Mouse (Mus musculus) monocyte, adult 5-6 weeks (primary cell): ENCODE measurements around the gene Dnajb11. TPM values are rescaled to one million over a fixed set of nuclear protein-coding genes. Genes with fewer than 3 reads are reported as not detected.
A peak's percentile ranks its signal among the peaks of the same experiment; 100 is the strongest.

ENCODE experiments used
- ATAC-seq: fragments of 153-309, 156-312 bp; replicated peaks from 2 replicates; pipeline ENCODE4 v1.8.0; 2017; ENCODE audit warnings: mild to moderate bottlenecking; ENCODE audit not compliant: low TSS enrichment, insufficient number of reproducible peaks, severe bottlenecking, poor library complexity, low FRiP score
- total RNA-seq: library from RNA; stranded (forward); fragments of 200-1000, 200-491, 200-594 nt; gene quantifications from 3 replicates; pipeline ENCODE4 v1.2.3, GENCODE M21; 2017

The Dnajb11 gene
- total RNA-seq: 181 to 198 TPM (median 183 TPM) in 3 replicates

DNA sequence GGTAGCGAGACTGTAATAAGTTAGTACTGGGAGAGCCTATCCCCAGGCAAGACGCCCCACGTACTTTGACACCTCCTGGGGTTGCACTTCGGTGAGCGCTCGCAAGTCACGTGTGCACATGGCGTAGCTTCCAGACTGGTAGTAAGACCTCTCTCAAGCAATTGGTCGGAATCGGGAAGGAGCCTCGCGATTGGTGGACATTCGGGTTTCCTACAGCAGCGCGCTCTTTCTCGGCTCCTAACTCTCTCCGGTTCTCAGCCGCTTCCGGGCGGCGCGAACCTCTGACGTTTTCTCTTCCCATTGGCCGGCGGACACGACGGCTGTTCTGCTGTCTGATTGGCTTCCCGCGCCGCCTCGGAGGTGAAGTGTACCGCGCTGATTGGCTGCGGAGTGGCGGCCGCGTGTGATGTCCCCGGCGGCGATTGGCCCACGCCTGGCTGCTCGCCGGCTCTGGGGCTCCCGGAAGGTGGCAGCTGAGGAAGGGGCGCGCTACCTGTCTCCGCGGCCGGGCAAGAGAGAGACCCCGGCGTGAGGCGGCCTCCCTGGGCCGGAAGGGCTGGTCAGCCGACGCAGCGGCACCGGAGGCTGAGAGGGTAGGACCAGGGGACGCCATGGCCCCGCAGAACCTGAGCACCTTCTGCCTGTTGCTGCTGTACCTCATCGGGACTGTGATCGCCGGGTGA lies at the start of gene Dnajb11, which contains the start of gene Tbccd1:
Gene Dnajb11 (plus strand): TSS at position 415 of the 683 bp plus-strand sequence.
Gene Tbccd1 (minus strand): TSS at position 239 of the 683 bp plus-strand sequence.
- peak; percentile 99 for ATAC-seq

DNA sequence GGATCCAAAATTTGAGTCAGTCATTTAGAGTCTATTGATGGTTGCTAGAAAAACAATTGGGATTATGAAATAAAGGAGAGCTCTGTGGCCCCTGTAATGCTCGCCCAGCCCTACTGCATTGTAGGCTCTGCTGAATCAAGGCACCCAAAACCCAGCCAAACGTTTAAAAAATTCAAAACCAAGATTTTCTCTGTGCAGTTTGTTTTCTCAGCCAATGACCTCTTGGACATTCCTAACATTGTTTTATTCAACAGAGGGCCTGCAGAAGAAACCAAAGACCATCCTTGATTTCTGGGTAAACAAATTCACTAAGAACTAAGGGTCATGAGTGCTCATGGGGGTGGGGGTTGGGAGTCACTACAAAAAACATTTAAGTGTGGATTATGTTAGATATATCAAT lies 46.2 kb upstream of the Dnajb11 start, which contains the start of gene Crygs:
Gene Crygs (minus strand): TSS at position 101 of the 400 bp plus-strand sequence.
- no peak for ATAC-seq

DNA sequence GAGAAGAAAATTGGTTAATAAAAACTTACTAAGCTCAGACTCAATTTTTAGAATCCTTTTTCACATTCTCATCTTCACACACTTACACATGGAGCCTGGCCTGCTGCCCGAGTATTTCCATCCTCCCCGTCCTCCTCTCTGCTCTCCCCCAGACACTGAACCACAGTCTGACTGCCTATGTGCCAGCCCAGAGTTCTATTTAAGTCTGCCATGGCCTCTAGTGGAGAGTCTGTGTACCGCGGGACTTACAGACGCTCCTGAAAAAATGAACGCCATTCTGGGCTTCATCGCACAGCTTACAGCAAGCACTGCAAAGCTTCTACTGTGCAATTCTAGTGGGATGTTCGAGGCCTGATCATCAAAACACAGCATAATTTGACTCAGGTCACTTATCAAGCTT lies 36.9 kb upstream of the Dnajb11 start:
- ATAC-seq: no peak

DNA sequence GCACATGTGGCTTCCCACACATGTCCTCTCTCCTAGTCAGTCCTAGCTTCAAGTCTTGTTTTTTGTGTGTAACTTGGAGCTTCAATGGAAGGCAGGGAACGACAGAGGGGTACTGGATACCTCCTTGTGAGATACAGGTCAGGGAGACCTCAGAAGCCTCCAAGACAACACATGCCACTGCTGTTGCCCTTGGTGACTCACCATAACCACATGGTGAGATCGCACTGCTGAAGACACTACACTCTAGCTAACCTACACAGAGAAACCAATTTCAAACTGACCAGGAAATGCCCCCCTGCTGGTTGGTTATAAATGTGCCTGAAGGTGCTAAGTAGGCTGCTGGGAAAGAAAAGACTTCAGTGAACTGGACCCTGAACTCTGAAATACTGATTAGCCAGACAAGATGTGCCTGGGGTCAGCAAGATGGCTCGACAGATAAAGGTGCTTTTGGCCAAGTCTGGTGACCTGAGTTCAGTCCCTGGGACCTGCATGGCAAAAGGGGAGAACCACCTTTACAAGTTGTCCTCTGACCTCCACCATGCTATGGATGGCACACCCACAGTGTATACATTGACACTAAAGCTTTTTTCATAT lies 24.6 kb upstream of the Dnajb11 start:
- ATAC-seq: no peak

DNA sequence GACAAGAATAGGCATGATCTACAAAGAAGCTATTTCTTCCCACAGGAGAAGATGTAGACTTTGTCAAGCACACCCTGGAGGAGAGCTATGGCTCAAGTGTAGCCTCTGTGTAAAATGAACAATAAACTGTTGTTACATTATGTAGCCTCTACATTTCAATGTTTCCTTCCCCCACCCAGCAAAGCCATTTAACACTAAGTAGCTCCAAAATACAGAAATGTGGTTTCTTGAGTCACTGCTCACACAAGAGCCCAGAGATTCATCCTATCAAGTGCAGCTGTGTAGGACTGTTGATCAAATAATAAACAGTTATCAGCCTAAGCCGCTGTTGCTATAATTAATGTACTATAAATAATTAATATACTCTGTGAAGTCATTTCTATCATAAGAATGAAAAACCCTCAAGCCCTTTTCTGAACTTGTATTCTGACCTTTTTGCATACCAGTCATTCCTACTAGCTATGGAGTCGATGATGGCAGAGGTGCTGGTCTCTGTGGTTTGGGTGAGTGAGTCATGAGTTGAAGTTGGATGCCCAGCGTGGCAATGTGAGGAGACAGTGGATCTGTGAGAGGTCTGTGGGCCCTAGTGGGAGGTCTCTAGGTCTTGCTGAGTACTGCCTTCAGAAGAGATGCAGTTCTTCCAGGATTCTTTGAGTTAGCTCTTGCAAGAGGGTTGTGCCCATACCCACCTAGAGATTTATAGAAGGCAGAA lies 18.3 kb upstream of the Dnajb11 start:
- ATAC-seq: no peak

DNA sequence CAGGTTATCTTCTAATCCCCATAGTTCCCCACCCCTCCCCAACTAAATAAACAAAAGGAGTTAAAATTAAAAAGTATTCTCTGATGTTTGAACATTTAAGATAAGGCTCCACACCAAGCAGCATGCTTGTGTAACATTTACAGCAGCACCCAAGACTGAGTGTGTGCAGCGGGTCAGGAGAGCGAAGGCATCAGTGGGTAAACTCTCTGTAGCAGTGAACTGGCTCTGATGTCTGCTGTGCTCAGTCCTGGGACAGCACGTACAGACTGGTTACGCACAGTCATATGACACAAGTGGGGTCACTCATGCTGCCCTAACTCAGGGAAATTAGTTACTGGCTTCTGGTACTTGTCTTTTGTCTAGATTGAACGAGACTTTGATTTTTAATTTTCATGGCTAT lies 14.8 kb upstream of the Dnajb11 start:
- no peak for ATAC-seq

DNA sequence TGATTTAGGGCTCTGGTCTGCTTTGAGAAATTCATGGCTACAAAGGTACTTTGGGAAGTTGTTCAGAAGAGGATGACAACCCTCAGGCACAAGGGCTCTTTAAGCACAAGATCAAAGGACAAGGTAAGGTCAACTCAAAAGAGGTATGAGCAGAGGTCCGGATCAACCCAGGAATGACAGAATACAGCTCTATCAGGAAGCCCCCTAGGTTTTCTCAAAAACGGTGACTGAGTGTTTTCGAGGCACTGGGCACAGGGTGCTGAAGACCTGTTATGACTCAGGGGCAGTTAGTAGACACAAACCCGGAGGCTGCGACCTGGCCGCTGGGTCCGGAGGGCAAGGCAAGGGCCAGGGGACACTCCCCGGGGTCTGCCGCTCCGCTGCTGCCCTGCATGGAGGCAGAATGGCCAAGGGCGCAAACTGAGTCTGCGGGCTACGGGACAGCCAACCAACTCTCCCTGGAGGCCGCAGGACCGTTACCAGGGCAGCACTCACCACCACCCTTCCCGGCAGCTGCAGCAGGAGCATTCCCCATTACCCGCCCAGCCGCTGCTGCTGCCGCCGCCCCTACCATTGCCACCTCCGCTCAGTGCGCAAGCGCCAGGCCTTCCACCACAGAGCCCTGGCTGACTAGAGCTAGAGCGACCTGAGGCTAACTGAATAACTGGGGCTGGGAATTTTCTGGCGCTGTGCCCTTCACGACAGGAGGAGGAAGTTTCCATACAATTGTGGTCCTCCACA lies 13.4 kb upstream of the Dnajb11 start:
- no peak for ATAC-seq

DNA sequence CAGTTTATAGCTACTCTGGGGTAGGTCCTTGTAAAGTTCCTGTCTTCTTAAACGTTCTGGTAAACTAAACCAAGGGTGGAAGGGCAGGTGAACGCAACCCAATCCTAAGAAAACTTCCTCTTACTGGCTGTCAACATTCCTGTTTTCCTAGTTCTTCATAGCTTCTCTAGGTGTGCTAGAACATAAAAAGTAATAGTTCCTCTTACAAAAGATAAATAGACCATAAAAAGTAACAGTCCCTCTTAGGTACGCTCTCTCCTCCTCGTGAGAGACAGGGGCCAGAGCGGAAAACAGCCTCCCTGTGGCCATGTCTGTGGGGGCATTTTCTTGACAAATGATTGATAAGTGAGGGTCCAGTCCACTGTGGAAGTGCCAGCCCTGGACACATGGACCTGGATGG lies 12.8 kb upstream of the Dnajb11 start:
- no peak for ATAC-seq

DNA sequence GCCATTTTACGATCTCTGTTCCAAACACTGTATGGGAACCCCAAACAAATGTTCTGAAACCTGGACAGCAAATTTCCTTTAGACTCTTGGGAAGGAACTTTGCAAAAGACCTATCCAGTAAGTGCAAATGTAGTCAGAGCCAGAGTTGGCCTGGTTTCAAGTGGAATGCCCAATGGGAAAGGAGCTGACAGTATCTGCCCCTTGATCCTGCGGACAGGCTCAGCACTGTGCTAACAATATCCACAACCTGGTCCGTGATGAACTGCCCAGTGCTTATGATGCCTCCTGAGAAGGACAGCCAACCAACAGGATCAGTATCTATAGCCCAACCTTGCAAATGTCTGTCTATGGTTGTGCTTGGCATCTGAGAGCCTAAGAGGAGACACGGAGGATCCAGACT lies 12.2 kb upstream of the Dnajb11 start:
- no peak for ATAC-seq

DNA sequence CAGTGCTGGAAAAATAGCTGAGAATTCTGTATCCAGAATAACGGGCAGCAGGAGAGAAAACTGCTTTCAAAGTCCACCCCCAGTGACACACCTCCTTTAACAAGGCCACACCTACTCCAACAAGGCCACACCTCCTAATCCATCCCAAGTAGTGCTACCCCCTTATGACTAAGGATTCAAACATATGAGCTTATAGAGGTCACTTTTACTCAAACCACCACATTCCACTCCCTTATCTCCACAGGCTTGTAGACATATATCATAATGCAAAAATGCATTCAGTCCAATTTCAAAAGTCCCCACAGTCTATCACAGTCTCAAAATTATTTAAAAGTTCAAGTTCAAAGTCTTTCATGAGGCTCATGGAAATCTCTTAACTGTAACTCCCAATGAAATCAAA lies 10.0 kb upstream of the Dnajb11 start:
- ATAC-seq: no peak

DNA sequence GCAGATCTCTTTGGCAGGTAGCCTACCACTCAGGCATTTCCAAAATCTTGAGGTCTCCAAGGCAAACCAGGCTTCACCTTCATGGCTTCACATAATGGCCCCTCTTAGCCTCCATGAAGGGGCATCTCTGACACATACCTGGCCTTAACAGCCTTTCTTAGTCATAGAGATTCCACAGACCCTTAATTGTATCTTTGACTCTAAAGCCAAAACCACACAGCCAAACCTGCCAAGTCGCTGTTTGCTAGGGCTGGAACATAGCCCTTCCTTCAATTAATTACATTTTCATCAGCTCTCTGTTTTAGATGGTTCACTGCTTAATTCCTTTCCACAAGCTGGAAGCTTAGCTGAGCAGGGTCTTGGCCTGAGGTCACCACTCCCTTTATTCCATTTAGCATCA lies 9.3 kb upstream of the Dnajb11 start:
- ATAC-seq: no peak

DNA sequence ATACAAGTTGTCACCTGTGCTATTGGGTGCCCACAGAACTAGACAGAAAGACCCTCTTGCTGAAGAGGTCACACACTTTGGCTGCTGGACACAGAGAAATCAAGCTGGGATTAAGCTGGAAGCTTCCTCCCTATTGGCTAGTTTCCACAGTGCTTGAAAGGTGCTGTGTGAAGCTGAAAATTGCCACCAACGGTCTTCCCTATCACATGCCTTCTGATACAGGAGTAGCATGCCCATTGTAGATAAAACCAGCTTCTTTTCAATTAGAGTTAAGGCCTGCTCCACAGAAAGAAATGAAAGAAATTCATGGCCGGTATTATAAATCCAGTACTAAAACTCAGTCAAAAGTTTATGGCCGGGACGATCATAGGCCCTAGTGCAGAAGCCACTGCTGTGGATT lies 4.9 kb upstream of the Dnajb11 start:
- ATAC-seq: no peak

DNA sequence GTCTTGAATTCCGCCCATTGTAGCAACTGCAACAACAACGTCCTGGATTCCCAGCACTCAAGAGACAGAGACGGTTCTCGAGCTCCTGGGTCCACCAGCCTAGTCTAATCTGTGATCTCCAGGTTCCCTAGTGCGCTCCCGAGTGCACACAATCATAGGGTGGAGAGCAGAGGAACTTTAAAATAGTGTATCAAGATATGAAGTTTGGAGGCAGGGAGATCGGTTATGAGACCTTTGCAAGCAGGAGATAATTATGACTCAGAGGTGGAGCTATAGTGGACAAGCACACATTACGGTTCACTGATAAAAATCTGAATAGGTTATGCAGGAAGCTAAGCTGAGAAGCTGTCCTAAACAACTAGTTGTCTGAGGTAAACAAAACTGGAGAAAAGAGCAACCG lies 872 bp upstream of the Dnajb11 start:
- no peak for ATAC-seq

DNA sequence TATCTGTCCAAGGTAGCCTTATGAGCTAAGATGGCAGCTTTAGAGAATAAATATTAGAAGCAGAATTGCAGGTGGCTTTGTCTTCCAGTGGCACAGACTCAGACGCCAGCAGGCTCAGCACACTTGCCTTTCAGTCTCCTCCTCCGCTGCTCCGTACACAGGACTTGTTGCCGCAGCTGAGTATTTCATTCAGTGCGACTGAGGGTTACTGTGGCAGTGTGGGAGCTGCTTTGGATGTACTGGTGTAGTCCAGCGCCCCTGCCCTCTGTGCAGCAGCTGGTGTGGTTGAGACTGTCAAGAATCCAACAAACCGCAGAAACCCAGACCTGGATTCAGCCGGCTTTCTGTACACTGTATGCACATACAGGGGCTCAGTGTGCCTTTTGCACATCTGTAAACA lies 14.8 kb downstream of the Dnajb11 start:
- no peak for ATAC-seq

DNA sequence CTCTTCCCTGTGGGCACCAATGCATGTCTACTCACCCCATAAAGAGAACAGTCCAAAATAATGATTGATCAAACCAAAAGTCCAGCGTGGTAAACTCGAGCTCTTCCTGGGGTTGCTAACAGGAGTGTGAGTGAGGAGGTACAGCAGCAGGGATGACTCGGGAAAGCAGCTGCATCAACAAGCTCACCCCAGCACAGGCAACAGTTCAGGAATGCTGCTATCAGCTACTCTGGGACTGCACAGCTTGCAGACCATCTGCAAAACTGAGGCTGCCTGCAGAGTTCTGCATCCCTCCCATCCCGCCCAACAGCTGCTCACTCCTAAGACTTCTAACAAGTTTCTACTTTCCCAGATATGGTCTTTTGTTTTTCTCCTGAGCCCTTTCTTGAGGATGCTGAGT lies 15.7 kb downstream of the Dnajb11 start:
- ATAC-seq: no peak

DNA sequence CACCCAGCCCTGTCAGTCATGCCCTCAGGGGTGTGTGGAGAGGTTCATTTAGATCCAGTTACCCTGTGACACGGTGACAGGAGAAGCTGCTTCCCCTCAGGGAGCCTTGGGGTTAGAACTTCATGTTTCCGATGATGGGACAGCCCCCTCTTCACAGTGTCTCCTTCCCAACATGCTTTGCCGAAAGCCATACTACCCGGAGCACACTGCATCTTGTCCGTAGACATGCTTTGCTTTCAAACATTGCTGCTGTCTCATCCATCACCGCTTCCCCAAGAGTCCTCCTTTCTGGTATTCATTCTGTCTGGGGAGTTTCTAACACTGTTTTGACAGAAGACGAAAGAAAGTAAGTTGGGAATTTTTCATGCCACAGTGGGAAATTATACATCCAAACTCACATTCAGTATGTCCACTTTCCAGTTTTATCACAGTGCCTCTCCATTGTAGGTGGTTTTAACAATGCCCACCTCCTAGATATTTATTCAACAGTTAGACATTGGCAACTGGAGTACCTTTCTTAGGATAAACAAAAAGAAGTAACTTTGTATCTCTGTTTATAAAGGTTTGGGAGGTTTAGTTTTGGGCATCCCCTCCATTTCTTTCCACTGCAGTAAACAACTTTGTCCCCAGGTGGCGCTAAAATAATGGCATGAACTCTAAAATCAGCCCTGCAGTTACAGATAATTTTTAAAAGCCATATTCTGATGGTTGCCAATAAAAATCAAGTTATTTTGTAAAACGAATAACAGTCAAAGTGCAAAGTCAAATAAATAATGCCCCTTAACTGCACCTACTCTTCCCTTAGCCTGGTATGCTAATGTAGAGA lies 18.8 kb downstream of the Dnajb11 start:
- ATAC-seq: no peak

DNA sequence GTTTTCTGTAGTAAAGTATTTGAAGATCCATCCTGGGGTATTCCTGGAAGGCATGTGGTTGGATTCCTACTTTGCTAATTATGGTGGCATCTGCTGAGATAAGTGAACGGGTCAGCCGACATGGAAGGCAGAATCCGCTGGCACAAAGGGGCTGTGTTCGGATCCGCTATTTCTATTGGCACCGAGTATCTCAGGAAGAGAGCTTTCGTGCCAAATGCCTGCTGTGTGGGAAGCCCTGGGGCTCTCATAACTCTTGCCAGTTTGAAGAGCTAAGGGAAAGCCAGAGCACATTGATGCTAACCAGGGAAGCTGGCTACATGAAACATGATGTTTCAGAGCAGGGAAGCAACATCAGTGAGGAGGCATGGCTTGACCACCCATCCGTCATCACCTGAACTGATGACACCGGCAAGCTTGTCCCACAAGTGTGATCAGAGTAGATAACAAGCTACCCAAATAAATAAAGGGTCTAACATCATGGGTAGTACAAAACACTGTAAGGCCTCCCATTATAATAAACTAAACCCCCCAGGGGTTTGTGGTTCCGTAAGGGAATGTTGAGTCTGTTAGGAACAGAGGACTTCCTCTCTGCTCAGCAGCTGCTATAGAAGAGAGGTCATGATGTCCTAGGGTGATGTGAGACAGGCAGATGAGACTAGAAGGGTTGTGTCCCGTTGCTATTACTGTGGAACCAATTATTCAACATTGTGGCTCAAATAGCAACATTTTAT lies 20.2 kb downstream of the Dnajb11 start:
- ATAC-seq: no peak

DNA sequence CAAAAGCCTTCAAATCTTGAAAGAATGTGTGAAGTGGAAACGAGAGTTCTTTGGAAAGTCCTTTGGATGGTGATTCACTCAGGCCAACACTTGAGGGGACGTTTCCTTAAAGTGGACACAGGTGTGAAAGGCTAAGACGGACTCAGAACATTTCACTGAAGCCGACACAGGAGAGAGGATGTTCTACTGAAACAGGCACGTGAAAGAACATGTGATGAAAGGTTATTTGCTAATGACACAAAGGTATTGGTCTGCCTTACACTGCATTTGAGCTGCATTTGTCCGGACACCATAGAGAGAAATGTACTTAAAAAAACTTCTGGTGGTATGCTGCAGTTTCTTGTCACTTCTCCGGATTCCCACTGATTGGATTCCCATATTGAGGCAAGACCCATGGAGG lies 21.1 kb downstream of the Dnajb11 start:
- ATAC-seq: no peak
